Mouse (Mus musculus) gastrocnemius, adult 8-10 months (tissue): ENCODE data around the gene Larp1. TPM values are rescaled to one million over a fixed set of nuclear protein-coding genes. Genes with fewer than 3 reads are reported as not detected.
A peak's percentile ranks its signal among the peaks of the same experiment; 100 is the strongest.

Experiments
- DNase-seq, 2 experiments: peaks; one replicate each; pipeline ENCODE4 v3.0.0; 2022; ENCODE audit warnings: low spot score in 2 of 2
- total RNA-seq, 4 experiments: library from RNA; stranded (reverse); gene quantifications; 2 replicates each; pipeline ENCODE4 v1.2.4; 2022

The Larp1 gene
- total RNA-seq, 4 experiments from 2014 or later: 98.4 to 121 (median 107) TPM

DNA sequence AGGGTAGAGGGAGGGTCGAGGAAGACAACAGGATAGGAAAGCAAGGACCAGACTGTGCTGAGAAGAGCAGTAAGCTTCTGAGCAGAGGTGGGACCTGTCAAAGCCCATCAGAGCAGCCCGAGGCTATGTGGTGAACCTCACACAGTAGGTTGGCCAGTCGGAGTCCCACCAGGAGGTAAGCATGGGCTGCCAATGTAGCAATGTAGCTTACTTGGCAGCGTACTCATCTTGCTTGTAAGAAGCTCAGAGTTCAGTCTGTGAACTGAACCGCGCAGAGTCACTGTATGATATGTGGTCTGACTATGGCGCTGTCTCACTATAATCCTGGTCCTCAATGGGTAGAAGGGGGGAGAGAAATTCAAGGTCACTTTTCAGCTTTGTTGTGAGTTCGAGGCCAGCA is 5.7 kb upstream of the Larp1 start:
- no peak for DNase-seq

DNA sequence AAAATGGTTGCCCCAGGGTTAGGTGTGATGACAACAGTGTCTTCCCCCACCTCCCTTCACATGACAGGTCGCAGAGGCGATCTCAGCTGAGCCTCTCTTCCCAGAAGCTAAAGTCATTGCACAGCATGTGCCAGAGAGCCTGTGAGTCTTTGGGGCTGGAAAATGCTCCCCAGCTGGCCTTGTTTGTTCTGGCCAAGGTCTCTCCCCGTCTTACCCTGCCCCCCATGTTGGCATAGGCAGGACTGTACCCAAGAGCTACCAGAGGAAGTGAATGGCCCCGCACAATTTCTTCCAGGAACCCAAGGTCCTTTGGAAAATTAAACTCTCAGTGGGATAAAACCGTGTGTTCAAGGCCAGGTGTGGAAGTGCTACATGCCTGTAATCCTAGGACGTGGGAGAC is 5.1 kb upstream of the Larp1 start:
- no peak for DNase-seq

DNA sequence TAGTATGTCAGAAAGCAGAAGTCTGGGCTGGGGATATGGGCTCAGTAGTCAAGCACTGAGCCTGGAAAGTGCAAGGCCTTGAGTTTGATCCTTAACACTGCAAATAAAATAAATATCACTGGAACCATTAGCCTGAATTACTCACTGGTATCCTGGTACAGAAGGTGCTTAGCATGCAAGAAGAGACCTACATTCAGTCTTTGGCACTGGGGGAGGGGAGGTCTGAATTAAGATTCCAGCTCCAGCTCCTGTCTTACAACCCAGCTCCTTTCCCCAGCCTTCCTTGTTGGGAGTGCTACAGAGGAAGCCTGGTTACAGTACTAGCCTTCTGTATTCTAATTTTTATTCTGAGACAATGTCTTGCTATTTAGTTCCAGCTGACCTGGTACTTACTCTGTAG is 3.8 kb upstream of the Larp1 start:
- no peak for DNase-seq

DNA sequence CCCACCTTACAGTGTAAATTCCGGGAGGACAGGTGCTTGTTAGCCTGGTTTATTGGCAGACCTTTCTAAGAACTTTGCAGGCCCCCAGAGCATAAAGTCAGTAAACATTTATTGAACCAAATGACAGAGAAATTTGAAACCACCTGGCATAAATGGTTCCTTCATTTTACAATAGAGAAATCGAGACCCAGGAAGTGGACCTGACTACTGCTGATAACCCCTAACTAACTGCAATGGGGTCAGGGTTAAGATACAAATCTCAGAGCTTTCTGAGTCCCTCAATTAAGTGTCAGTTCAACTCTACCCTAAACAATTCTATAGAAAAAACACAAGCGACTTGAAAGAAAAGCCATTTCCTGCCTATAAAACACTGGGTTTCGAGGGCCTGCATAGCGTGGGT is 851 bp upstream of the Larp1 start:
- DNase-seq: no peak

DNA sequence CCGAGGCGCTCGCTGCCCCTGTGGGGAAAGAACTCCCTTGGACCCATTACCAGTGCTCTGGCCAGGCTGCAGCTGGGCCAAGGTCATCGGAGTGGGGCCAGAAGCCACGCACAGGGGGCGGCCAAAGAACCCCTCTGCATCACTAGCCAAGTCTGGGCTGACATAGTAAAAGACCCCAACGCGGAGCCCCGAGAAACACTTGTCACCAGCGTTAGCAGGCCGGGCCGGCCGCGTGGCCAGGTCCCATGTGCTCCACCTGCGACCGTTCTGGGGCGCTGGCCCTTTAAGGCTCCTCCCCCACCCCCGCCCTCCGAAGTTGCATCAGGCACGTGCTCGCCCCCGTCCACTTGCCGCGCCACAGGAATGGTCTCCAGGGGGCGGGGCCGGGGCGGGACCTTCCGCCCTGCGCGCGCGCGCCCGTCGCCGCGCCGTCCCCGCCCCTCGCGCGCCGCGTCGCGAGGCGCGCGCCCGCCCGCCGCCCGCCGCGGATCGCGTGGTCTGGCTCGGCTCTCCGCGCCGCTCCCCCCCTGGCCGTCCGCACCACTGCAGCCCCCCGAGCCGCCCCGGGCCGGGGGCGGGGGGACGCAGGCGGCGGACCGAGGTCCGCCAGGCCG is 320 bp upstream of the Larp1 start:
- peak; percentile 60 to 82 for DNase-seq

DNA sequence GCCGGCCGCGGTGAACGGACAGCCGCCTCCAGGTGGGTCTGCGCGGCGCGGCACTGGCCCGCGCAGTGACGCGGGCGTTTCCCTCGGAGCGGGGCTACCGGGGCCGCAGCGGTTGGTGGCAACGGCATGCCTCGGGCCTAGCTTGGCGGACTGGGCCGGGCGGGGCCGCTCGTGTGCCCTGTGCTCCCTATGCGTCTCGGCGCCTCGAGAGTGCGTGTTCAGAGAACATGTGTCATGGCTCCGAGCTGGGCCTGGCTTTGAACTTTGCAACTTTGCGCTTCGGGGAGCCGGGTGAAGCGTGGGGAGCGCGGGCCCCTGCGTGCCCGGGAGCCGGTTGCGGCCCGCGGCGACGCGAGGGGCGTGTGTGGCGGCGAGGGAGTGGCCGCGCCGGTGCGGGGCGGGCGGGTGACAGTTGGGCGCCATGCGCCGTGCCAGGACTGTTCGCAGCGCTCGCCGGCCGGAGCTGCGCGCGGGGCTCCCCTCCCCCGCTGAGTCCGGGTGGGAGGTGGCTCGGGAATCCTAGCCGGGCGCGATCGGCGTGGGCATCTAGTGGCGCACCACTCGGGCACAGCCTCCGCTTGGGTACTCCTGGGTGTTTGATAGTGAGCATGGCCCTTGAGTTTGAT is 765 bp downstream of the Larp1 start:
- peak; percentile 61 to 73 for DNase-seq

DNA sequence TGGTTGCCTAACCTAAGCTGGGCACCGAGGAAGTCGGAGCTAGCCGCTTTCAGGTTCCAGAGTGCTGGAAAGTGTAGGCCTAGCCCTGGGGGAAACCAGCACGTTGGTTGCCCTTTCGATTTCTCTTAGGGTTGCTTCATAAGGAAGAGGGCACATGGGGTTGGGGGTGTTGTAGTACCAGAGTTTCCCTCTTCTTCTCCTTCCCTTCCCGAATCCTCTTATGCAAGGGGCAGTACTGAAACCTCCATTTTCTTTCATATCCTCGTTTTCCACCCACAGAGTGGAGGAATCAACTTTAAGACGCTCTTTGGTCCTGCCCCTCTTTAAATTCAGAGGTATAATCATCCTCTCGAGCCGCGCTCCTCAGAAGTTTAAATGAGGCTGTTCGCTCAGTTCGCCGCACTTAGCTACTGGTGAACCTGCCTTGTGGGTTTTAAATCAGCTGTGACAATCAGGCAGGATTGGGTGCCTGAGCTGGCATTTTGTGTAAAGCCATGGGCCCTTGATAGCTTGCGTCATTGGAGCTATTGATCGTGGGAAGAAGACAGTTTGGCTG is 1.4 kb downstream of the Larp1 start:
- DNase-seq: no peak

DNA sequence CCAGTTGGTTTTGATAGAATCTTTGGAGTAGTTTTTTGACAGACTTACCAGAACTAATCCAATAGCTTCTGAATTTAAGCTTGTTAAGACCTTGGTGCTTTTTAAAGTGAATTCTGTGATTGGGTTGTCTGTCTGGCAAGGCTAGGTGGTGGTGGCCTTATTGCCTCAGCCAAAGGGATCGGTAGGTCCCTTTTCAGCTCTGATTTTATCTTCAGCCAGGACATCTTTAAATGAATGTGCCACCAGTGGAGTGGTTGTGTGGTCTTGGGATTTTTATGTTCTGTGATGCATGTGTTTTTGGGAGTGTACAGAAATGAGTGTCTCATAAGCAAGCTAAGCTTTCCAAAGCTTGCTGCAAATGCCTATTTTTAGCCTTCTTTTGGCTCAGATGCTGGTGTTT is 2.1 kb downstream of the Larp1 start:
- no peak for DNase-seq

DNA sequence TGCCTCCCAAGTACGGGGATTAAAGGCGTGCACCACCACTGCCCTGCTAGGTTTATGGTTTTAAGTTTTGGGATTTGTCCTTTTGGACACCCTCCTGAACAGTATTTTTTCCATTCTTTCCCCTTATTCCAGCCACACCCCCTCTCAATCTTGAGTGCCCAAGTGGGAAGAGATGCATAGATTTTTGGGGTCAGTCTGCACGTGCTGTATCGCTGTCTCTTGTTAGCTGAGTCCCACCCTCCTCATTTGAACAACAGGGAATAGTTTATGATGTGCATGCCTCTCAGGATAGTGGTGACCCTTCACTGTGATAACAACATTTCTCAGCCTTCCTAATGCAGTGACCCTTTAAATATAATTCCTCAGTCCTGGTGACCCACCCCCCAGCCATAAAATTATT is 2.9 kb downstream of the Larp1 start:
- DNase-seq: no peak

DNA sequence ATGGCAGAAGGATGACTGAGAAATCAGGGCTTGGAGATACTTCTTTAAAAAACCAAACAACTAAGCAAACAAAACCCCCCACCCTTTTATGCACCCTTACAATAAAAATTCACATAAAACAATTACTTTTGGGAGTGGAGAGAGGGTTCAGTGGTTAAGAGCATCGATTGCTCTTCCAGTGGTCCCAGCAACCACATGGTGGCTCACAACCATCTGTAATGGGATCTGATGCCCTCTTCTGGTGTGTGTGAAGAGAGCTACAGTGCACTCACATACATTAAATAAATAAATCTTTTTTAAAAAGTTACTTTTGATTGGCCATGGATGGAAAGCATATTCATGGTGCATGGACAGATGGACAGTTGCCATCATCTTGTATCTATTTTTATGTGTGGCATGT is 3.8 kb downstream of the Larp1 start:
- no peak for DNase-seq

DNA sequence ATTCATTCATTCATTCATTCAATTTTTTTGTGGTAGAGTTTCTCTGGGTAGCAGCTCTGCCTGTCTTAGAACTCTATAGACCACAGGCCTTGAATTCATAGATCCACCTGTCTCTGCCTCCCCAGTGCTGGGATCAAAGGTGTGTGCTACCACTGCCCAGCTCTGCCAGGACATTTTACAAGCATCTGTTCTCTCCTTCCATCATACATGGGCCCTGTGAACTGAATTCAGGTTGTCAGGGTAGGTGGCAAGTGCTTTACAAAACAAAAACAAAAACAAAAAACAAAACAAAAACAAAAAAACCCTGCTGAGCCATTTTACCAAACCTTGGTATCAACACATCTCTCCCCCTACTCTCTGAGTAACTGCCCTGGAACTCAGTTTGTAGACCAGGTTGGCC is 4.2 kb downstream of the Larp1 start:
- DNase-seq: no peak

DNA sequence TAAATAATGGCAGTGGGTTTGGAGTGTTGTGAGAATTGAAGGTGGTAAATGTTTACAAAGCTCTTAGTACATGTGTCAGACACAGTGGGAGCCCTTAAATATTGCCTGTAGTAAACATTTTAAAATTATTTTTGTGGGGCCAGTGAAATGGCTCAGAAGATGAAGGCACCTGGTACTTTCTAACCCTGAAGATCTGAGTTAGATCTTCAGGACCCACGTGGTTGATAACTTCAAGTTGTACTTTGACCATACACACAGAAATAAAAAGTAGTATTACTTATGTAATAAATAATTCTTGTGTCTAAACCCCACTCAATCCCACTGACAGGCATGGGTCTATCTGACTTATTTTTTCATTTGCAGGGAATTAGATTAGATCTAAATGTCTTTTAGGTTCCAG is 5.7 kb downstream of the Larp1 start:
- DNase-seq: no peak

DNA sequence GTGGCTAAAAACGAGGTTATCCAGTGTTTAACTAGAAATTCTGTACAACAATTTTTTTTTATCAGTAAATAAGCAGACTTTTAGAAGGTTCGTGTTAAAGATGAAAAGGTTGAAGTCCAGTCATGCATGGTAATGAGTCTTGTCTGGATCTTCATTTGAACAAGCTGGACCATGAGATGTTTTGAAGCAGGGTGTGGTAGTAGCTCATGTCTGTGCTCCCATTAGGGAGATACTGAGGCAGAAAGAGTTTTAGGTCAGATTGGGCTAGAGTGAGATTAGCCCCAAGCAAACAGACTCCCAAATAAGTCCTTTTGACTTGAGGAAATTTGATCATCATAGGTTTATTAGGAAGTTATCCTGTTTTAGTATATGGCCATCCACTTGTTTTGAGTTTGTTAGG is 6.5 kb downstream of the Larp1 start:
- DNase-seq: no peak

DNA sequence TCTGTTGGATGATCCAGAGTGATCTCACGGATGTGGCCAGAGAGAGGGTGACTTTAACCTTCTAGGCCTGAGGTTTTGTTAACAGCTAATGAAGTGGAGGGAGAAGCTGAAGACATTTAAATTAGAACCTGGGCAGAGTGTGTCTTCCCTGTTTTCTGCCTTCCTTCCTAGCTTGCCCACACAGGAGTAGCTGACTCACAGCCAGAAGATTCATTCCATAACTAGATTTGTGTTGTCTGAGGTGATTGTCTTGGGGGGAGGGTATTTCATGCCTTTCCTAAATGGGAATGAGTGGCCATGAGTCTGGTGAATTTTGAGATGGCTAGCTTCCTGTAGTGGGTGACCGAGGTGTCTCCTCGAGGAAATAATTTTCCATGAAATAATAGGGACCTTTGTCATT is 7.5 kb downstream of the Larp1 start:
- no peak for DNase-seq

DNA sequence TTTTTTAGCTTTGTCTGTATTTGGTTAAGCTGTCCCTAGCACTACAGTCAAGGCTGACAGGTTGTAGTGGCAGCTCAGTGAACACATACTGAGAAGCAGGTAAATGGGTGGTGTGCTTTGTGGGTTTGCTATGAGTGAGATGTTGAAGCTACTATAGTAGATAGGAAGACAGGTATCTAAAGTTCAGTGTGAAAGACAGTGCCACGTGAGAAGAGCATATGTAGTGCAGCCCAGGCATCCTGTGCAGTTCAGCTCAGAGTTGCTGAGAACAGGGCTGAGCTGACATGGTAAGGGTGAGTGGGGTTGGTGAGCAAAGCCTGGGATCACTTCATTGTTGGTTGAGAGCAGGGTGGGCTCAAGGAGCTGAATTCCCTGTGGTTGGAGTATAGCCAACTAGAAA is 8.6 kb downstream of the Larp1 start:
- DNase-seq: no peak

DNA sequence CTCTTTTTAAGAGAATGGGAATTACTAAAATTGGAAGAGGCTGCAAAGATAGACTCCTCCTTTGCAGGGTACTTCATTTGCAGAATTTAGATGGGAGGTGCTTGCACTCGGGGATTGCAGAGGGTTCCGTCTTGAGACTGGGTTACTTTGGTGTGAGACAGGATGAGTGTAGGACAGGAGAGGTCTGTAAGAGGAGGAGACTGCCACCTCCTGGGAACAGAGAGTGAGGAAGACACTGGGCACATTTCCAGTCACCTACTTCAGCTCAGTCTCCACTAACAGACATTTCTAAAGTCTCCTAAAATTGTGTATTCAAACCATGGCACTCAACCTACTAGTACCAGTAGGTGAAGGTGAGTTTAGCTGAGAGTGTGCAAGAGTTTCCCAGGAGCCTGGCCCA is 9.4 kb downstream of the Larp1 start:
- peak in 1 of 2 experiments; percentile 19 for DNase-seq

DNA sequence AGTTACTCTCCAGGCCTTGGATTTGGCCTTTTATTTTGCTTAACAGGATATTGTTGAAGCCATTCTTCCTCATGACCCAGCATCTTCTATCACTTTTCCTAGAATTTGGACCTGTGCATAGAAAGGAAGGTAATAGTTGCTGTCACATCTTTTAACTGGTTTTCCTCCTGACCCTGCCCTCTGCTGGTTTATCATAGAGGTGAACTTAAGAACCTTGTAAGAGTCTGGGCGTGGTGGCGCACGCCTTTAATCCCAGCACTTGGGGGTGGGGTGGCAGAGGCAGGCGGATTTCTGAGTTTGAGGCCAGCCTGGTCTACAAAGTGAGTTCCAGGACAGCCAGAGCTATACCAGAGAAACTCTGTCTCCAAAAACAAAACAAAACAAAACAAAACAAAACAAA is 9.8 kb downstream of the Larp1 start:
- no peak for DNase-seq

DNA sequence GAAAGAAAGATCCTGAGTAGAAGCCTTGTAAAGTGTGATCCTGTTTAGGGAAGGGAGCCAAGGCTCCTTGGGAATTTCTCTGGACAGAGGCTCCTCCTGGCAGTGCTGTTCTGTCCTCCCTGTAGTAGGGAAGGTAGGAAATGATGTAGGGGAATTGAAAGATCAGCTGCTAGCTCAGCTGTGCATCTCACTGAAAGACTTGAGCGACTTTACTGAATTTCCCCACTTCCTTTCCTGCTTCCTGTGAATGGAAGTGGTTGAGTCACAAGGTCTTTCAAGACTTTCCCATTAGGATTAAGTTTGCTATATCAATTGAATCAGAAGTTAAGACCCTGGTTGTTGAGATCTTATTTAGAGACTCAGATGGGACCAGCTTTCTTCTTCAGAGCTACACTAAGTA is 12.2 kb downstream of the Larp1 start:
- no peak for DNase-seq

DNA sequence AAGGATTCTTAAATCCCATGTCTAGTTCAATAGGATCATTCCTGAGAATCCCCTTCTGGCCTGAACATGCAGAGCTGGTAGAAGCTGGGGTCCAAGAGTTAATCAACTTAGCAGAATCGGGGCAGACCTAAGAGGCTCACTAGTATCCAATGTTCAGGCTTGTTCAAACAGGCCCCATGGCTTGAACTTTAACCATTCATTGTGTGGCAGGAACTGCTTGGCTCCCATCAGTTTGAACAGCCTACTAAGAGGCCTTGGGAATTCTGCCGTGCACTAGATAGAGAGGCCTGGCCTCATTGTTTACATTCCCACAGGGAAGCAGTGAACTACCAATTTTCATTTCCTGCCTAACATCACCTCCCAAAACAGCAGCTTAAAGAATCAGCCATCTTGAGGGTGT is 12.8 kb downstream of the Larp1 start:
- DNase-seq: no peak

DNA sequence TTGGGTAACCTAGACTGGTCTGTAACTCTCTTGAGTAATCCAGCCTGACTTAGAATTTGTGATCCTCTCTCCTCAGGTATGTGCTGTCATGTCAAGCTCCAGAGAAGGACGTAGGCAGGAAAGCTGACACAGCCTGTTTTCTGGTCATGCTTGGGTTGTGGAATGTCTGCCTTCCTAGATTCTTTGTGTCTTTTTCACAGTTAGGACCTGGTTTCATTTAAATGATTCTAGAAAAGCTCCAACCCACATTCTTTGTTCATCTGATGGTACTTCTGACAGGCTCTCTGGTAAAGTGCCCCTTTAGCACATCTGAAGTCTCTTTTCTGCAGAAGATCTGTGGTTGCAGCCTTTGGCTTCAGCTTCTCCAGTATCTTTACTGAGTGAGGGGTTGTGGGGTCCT is 15.4 kb downstream of the Larp1 start:
- DNase-seq: no peak

DNA sequence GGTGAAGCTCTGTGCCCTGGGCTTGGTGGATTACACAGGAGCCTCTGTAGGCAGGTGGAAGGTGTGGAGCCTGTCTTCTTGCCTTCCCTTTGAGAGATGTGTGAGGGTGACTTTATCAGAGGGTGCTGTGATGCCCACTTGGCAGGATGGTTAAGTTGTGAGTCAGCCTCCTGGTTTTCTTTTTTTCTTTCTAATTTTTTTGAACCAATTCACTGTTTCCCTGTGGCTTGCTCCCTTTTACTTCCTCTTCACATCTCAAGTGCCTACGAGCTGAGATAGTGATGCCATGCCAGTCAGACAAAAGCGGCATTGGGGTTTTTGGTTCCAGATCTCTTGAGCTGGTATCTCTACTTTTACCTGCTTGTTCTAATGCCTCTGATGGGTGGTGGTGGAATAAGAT is 15.8 kb downstream of the Larp1 start:
- no peak for DNase-seq

DNA sequence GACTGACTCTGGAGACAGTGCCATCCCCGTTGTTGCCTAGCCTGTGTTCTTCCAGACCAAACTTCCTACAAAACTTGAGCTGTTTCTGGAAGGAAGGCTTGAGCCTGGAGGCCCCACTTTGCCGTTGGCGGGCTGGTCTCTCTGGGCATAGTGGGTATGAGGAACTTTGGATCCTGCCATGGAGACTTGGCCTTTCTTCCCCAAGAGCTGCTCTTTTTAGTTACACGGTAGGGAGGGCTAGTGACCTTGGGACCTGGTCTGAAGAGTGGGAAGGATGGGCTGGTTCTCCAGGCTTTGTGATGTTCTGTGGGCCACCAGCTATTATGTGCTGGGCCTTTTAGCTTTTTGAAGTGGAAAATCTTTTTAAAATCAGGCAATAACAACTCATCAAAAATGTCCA is 17.0 kb downstream of the Larp1 start:
- no peak for DNase-seq

DNA sequence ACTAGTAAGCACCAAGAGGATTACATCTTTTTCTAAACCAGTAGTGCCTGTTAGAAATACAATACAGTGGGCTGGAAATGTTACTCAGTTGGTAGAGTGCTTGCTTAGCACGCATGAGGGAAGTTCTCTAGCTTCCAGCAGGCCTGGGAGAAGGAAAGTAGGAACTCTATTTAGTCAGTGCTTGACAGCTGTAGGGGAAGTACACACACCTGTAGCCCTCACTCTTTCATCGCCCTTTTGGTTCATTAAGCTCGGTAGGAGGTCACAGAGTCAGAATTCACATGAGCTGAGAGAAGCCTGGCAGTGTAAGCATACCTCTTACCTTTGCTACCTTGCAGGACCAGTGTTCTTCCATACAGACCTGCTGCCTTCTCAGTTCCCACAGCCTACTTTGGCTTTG is 17.5 kb downstream of the Larp1 start:
- no peak for DNase-seq

DNA sequence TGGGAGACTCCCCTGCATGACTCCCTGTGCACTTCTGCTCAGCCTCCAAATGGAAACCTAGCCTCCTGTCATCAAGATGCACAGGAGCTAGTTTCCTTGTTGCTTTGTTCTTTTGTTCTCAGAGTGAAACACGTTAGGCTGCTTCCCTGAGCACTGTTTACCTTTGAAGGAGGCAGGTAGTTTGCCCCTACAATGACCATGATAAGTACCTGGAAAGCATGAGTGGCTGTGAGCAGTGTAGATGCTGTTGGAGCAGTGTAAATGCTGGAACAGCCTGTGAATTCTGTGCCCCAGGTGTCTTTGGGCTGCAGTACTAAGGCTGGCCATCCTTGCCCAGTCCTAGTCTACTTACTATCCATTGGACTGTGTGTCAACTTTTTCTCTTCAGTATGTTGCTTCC is 18.0 kb downstream of the Larp1 start:
- DNase-seq: no peak
